Mouse (Mus musculus) embryonic facial prominence, embryonic 14.5 days (tissue): ENCODE data around the gene Nlgn2. TPM values are rescaled to one million over a fixed set of nuclear protein-coding genes. Genes with fewer than 3 reads are reported as not detected.
A peak's percentile ranks its signal among the peaks of the same experiment; 100 is the strongest.

Experiments
- ATAC-seq: fragments of 200-750 bp; cut with Nextera tagmentation; 2 replicates; pipeline ENCODE4 v1.8.0; 2017; ENCODE audit warnings: low read depth, moderate number of reproducible peaks, moderate TSS enrichment
- DNase-seq: peaks from one replicate; pipeline ENCODE4 v3.0.0-alpha.2; 2015; ENCODE audit warnings: low spot score
- H3K27ac ChIP-seq: fragments of 300-500 bp; sonication (generic); replicated peaks from 2 replicates; pipeline ENCODE4 v1.5.1; 2014; ENCODE audit warnings: low read depth, mild to moderate bottlenecking, low read length, moderate library complexity
- H3K27me3 ChIP-seq: fragments of 300-500 bp; sonication (generic); replicated peaks from 2 replicates; pipeline ENCODE4 v1.6.1; 2014; ENCODE audit warnings: low read length; ENCODE audit not compliant: control insufficient read depth, insufficient read depth
- H3K36me3 ChIP-seq: fragments of 300-500 bp; sonication (generic); 2 replicates; pipeline ENCODE4 v1.6.1; 2014; ENCODE audit warnings: low read length, mixed read lengths; ENCODE audit not compliant: control insufficient read depth, insufficient read depth
- H3K4me1 ChIP-seq: fragments of 300-500 bp; sonication (generic); 2 replicates; pipeline ENCODE4 v1.6.1; 2014; ENCODE audit warnings: antibody characterized with exemption, low read length; ENCODE audit not compliant: control insufficient read depth, insufficient read depth
- H3K4me2 ChIP-seq: fragments of 300-500 bp; sonication (generic); 2 replicates; pipeline ENCODE4 v1.6.1; 2014; ENCODE audit warnings: low read depth, mild to moderate bottlenecking, low read length, moderate library complexity, mixed read lengths
- H3K4me3 ChIP-seq: fragments of 300-500 bp; sonication (generic); 2 replicates; pipeline ENCODE4 v1.5.1; 2014; ENCODE audit warnings: low read depth, mild to moderate bottlenecking, low read length
- H3K9ac ChIP-seq: fragments of 300-500 bp; sonication (generic); 2 replicates; pipeline ENCODE4 v1.6.1; 2014; ENCODE audit warnings: low read depth, mild to moderate bottlenecking, low read length, moderate library complexity, mixed read lengths
- H3K9me3 ChIP-seq: fragments of 300-500 bp; sonication (generic); 2 replicates; pipeline ENCODE4 v1.6.1; 2016; ENCODE audit warnings: low read length; ENCODE audit not compliant: control insufficient read depth
- WGBS: fragments of 180-500 bp; shearing (Covaris S2); extraction: QIAGEN DNeasy Blood & Tissue Kit; methylation state at CpG from one replicate; pipeline ENCODE4 v1.1.7; 2014; 5-methylcytosine and 5-hydroxymethylcytosine counted together
- polyA plus RNA-seq: library from polyadenylated mRNA; unstranded; fragments of >200 nt; fragmentation: Nextera tagmentation; extraction: Ambion mirVana; gene quantifications from 2 replicates; pipeline ENCODE4 v1.2.1, GENCODE M21; 2014

The Nlgn2 gene
- polyA plus RNA-seq, 1 experiment from 2014 or later = 8.3 TPM

- peaks cover 35% of the 10 kb centered on the region for H3K27me3 ChIP-seq
- 6% methylated on average over 27 of the region's 29 CpGs for WGBS
- ATAC-seq = no peak
Observed at GRCm38 (mm10) chr11:69804972-69805909, 32.3 kb downstream of the Nlgn2 start, which contains the start of gene Tmem102. Gene Tmem102, minus strand, starts transcription at chr11:69805624.

GRCm38 (mm10) chr11:69804652-69804940 lies 33.0 kb downstream of the Nlgn2 start:
- H3K4me1 ChIP-seq = peaks cover 40% of the 10 kb centered on the region
- H3K27me3 ChIP-seq = peaks cover 35% of the 10 kb centered on the region
- H3K9ac ChIP-seq = peak overlapping the region; percentile 59; the same call in 1 of the 2 replicates

More at GRCm38 (mm10) chr11:69804972-69805909, 32.3 kb downstream of the Nlgn2 start, which contains the start of gene Tmem102:
- H3K4me1 ChIP-seq = peaks cover 37% of the 10 kb centered on the region
- peak within 1 kb of the TSS; percentile 59; the same call in 1 of the 2 replicates for H3K9ac ChIP-seq
- H3K4me3 ChIP-seq = peak within 1 kb of the TSS; percentile 58
- H3K9me3 ChIP-seq = no peaks in the 10 kb centered on the region
- DNase-seq = peak; percentile 65
- no peaks in the 10 kb centered on the region for H3K36me3 ChIP-seq
- H3K4me2 ChIP-seq = peak within 1 kb of the TSS; percentile 97
- H3K27ac ChIP-seq = no peak within 1 kb of the TSS

GRCm38 (mm10) chr11:69803786-69804651 lies 33.6 kb downstream of the Nlgn2 start:
- H3K27ac ChIP-seq = no peak overlapping the region
- ATAC-seq = peak; percentile 62
- peak; percentile 87 for DNase-seq
- H3K36me3 ChIP-seq = no peaks in the 10 kb centered on the region
- WGBS = 2% methylated on average over 38 of the region's 60 CpGs
- H3K27me3 ChIP-seq = peaks cover 35% of the 10 kb centered on the region
- H3K4me1 ChIP-seq = peaks cover 44% of the 10 kb centered on the region
- H3K4me3 ChIP-seq = peak overlapping the region; percentile 58
- peak overlapping the region; percentile 97 for H3K4me2 ChIP-seq
- H3K9ac ChIP-seq = peak overlapping the region; percentile 59
- no peaks in the 10 kb centered on the region for H3K9me3 ChIP-seq

More at GRCm38 (mm10) chr11:69804652-69804940, 33.0 kb downstream of the Nlgn2 start:
- no peak overlapping the region for H3K27ac ChIP-seq
- DNase-seq = peak; percentile 41
- H3K36me3 ChIP-seq = no peaks in the 10 kb centered on the region
- 9% methylated on average over 12 of the region's 12 CpGs for WGBS
- H3K9me3 ChIP-seq = no peaks in the 10 kb centered on the region
- ATAC-seq = no peak
- peak overlapping the region; percentile 58 for H3K4me3 ChIP-seq
- H3K4me2 ChIP-seq = peak overlapping the region; percentile 97

- peaks cover 44% of the 10 kb centered on the region for H3K4me1 ChIP-seq
- no peak for ATAC-seq
Observed at GRCm38 (mm10) chr11:69803328-69803727, 34.3 kb downstream of the Nlgn2 start.

GRCm38 (mm10) chr11:69802648-69803105 lies 34.9 kb downstream of the Nlgn2 start:
- Histone ChIP-seq H3K4me1 (peaks cover 44% of the 10 kb centered on the region), H3K9ac (peak overlapping the region; percentile 64), H3K27ac (0 out of 2 replicates have a peak overlapping the region, but pooled peaks have one; percentile 34), H3K36me3 (no peaks in the 10 kb centered on the region), H3K4me2 (peak overlapping the region; percentile 97), H3K27me3 (peaks cover 41% of the 10 kb centered on the region), H3K4me3 (peak overlapping the region; percentile 58), H3K9me3 (no peaks in the 10 kb centered on the region)
- WGBS = 1% methylated on average over 18 of the region's 33 CpGs
- DNase-seq (peak; percentile 91), ATAC-seq (peak; percentile 45)

More at GRCm38 (mm10) chr11:69803328-69803727, 34.3 kb downstream of the Nlgn2 start:
- Histone ChIP-seq H3K27ac (no peak overlapping the region), H3K4me3 (peak overlapping the region; percentile 58), H3K9ac (peak overlapping the region; percentile 64), H3K9me3 (no peaks in the 10 kb centered on the region), H3K36me3 (no peaks in the 10 kb centered on the region), H3K4me2 (peak overlapping the region; percentile 97), H3K27me3 (peaks cover 35% of the 10 kb centered on the region)
- 2% methylated on average over 11 of the region's 12 CpGs for WGBS
- DNase-seq = no peak

- Histone ChIP-seq H3K36me3 (no peaks in the 10 kb centered on the region), H3K4me2 (peak within 1 kb of the TSS; percentile 97), H3K27me3 (peaks cover 47% of the 10 kb centered on the region), H3K9me3 (no peaks in the 10 kb centered on the region), H3K27ac (peak within 1 kb of the TSS; percentile 80), H3K9ac (peak within 1 kb of the TSS; percentile 64), H3K4me1 (peaks cover 44% of the 10 kb centered on the region), H3K4me3 (peak within 1 kb of the TSS; percentile 58)
- no peak for ATAC-seq
- no peak for DNase-seq
- WGBS = 0% methylated on average over 15 of the region's 33 CpGs
Observed at GRCm38 (mm10) chr11:69801379-69801977, 36.1 kb downstream of the Nlgn2 start, which contains the start of gene Fgf11. Gene Fgf11, minus strand, starts transcription at chr11:69801857.

- no peaks in the 10 kb centered on the region for H3K36me3 ChIP-seq
- H3K9ac ChIP-seq = peak overlapping the region; percentile 64
- peak overlapping the region; percentile 58 for H3K4me3 ChIP-seq
- H3K4me1 ChIP-seq = peaks cover 48% of the 10 kb centered on the region
- H3K4me2 ChIP-seq = peak overlapping the region; percentile 97
- H3K27me3 ChIP-seq = peaks cover 43% of the 10 kb centered on the region
- peak; percentile 58 for ATAC-seq
- H3K27ac ChIP-seq = peak overlapping the region; percentile 80
- WGBS = 0% methylated on average over 33 of the region's 36 CpGs
- H3K9me3 ChIP-seq = no peaks in the 10 kb centered on the region
- DNase-seq = peak; percentile 88
Observed at GRCm38 (mm10) chr11:69800392-69801197, 37.0 kb downstream of the Nlgn2 start.
